Mouse (Mus musculus) erythroblast, embryonic 14.5 days (primary cell): ENCODE results near the gene Plcb3. TPM values are rescaled to one million over a fixed set of nuclear protein-coding genes. Genes with fewer than 3 reads are reported as not detected.

Source experiments
- H3K27me3 ChIP-seq: 2 replicates; pipeline ENCODE4 v1.6.1; 2012; ENCODE audit warnings: inconsistent platforms; ENCODE audit not compliant: control insufficient read depth
- H3K36me3 ChIP-seq: 2 replicates; pipeline ENCODE4 v1.6.1; 2012; ENCODE audit warnings: mild to moderate bottlenecking, inconsistent platforms; ENCODE audit not compliant: control insufficient read depth
- H3K4me1 ChIP-seq: 2 replicates; pipeline ENCODE4 v1.6.1; 2012; ENCODE audit warnings: inconsistent platforms; ENCODE audit not compliant: control insufficient read depth
- H3K4me3 ChIP-seq: replicated peaks from 2 replicates; pipeline ENCODE3; 2012; ENCODE audit warnings: moderate library complexity, mild to moderate bottlenecking, inconsistent platforms
- H3K9me3 ChIP-seq: 2 replicates; pipeline ENCODE4 v1.6.1; 2012; ENCODE audit warnings: low read length, inconsistent platforms, mixed read lengths; ENCODE audit not compliant: control insufficient read depth
- GATA1 ChIP-seq: IDR thresholded peaks from 2 replicates; pipeline ENCODE4 v1.6.1; 2012; ENCODE audit warnings: low read length, inconsistent platforms, mixed read lengths
- TAL1 ChIP-seq: IDR thresholded peaks from 3 replicates; pipeline ENCODE4 v1.6.1; 2012; ENCODE audit warnings: low read length, inconsistent platforms, mixed read lengths
- polyA plus RNA-seq: library from polyadenylated mRNA; stranded (reverse); fragments of >175 nt; gene quantifications from 2 replicates; pipeline ENCODE4 v1.2.3, GENCODE M21; 2012

The Plcb3 gene
- polyA plus RNA-seq, 1 experiment = 0.22 TPM

DNA sequence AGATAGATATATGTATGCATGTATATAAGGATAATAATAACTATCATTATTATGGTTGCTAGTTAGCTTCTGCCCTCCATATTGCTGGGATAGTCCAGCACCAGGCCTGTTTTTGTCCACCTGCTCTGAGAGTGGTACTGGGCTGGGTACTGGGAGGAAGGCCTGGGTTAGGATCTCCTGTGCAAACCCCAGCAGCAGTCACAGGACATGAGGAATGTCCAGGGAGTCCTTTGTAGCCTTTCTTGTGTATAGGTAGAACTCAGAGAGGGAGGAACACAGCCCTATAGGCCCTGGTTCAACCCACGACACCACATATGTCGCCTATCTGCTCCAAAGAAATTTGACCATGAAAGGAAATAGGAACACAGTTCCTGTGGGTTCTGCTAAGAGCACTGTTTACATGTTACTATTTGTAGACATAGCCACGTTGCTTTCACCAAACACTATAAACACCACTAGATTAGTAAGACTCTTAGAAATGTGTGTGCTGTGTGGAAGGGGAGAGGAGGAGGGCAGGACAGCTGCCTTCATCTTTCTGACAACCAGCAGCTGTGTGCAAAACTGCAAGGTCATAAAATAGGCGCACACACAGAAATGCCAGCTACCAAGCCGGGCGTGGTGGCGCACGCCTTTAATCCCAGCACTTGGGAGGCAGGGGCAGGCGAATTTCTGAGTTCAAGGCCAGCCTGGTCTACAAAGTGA is 30.8 kb upstream of the Plcb3 start:
- H3K36me3 ChIP-seq = peaks cover 77% of the 10 kb centered on the region
- no peak for TF ChIP-seq TAL1
- TF ChIP-seq GATA1 = no peak
- H3K9me3 ChIP-seq = no peaks in the 10 kb centered on the region
- no peak overlapping the region for H3K4me3 ChIP-seq
- H3K4me1 ChIP-seq = peaks cover 4% of the 10 kb centered on the region
- H3K27me3 ChIP-seq = no peaks in the 10 kb centered on the region

DNA sequence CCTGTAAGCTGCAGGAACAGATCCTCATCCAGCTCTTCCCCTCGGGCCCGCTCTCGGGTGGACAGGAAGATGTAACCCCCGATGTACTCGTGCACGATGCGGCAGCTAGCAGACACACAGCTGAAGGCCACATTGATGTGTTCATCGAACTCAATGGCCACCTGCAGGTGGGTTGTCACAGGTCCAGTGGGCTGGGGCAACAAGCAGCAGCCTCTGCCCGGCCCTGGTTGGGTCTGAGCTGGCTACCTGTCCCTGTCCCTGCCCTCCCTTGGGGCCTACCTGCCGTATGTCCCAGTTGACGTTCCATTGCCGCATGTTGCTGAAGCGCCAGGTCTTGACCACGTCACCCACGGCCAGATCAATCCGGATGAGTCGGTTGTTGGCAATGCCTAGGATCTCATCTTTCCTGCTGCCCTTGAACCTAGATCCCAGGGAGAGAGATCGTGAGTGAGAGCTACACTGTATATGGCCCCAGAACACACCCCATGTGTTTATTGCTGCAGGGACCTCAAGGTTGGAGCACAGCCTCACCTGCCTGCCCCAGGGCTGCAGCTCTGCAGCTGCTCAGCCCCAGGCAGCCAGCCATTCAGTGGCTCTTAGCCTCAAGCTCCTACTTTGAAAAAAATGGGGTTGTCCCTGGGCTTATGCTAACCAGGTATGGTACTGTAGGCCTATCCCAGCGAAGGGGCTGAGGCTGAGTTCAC is 23.2 kb upstream of the Plcb3 start:
- Histone ChIP-seq H3K9me3 (no peaks in the 10 kb centered on the region), H3K27me3 (no peaks in the 10 kb centered on the region), H3K4me1 (peaks cover 39% of the 10 kb centered on the region), H3K36me3 (peaks cover 76% of the 10 kb centered on the region), H3K4me3 (no peak overlapping the region)
- TF ChIP-seq GATA1 = no peak
- TF ChIP-seq TAL1 = no peak

DNA sequence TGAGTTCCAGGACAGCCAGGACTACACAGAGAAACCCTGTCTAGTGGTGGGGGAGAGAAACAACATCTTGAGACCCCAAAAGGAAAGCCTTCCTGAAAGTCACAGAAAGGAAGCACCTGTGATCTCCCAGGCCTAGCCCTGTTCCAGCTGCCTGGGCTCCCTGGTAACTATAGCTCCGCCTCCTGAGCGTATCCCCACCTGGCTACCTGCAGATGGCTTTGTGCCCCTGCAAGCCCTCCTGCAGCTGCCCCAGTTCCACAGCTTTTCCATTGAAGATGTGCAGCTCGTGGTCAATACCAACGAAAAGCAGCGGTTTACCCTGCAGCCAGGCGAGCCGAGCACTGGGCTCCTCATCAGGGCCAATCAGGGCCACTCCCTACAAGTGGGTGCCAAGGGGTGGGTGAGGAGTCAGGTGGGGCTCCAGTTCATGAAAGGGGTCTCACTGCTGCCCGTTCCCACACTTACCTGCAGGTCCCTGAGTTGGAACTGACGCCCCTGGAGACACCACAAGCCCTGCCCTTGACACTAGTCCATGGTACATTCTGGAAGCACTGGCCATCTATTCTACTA is 21.5 kb upstream of the Plcb3 start:
- TF ChIP-seq TAL1 (no peak), GATA1 (no peak)
- Histone ChIP-seq H3K4me1 (peaks cover 52% of the 10 kb centered on the region), H3K27me3 (no peaks in the 10 kb centered on the region), H3K36me3 (peaks cover 60% of the 10 kb centered on the region), H3K4me3 (no peak overlapping the region), H3K9me3 (no peaks in the 10 kb centered on the region)

DNA sequence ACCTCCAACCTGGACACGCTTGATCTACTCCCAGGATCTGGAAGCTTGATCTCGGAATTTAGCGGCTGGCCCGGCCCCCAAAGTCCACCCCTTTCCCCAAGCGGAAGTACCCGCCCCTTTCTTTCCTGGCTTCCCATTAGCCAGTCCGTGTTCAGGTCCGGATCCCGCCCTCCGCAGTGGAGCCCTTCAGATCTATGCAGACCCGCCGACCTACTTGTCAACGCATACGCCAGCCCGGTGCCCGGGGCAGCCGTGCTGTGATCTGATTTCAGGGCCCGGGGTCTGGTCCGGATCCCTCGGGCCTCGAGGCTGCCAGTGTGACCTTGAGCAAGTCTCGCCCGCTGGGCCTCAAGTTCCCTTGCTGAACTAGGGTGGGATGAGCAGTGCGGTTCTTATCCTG is 19.7 kb upstream of the Plcb3 start, which contains the start of the genes Nudt22 and Trpt1:
Gene Nudt22, minus strand, starts transcription at position 112 of the 400 bp plus-strand sequence.
Gene Trpt1, plus strand, starts transcription at position 126 of the 400 bp plus-strand sequence.
- H3K27me3 ChIP-seq = no peaks in the 10 kb centered on the region
- peaks cover 64% of the 10 kb centered on the region for H3K4me1 ChIP-seq
- no peaks in the 10 kb centered on the region for H3K9me3 ChIP-seq
- peak within 1 kb of the TSS; percentile 71 for H3K4me3 ChIP-seq
- H3K36me3 ChIP-seq = peaks cover 42% of the 10 kb centered on the region
- TF ChIP-seq GATA1 (no peak), TAL1 (no peak)

DNA sequence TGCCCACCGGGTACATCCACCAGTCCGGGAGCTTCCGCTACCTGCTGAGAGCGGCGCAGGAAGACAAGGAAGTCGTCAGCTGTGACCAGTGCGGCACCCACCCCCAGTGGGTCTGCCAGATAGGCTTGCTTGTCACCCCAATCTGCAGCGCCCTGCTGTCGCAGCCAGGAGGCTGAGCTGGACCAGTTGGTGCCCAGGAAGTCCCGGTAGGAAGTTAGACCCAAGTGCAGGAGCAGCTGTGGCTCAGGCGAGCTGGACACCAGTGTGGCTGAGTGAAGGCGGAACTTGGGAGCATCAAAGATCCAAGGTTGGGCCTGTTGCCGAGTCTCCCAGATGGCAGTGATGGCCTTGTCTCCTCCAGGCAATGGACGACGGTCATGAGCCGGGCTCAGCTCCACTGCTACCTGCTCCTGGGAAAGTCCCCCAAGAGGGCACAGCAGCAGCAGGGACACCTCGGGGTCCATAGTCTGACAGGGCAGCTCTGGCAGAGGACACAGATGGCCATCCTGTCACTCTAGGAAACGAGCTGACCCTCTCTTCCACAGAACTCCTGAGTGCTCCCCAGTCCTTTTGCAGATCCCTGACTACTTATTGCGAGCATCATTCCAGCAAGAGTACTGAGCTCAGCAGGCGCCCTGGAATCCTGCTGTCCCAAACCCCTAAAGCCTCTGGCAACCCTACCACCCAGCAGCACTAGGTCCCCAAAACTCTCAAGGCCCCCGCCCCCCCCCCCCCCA is 19.2 kb upstream of the Plcb3 start:
- TF ChIP-seq GATA1 = no peak
- TF ChIP-seq TAL1 = no peak
- H3K9me3 ChIP-seq = no peaks in the 10 kb centered on the region
- H3K27me3 ChIP-seq = no peaks in the 10 kb centered on the region
- peaks cover 66% of the 10 kb centered on the region for H3K4me1 ChIP-seq
- peak overlapping the region; percentile 71 for H3K4me3 ChIP-seq
- H3K36me3 ChIP-seq = peaks cover 37% of the 10 kb centered on the region

DNA sequence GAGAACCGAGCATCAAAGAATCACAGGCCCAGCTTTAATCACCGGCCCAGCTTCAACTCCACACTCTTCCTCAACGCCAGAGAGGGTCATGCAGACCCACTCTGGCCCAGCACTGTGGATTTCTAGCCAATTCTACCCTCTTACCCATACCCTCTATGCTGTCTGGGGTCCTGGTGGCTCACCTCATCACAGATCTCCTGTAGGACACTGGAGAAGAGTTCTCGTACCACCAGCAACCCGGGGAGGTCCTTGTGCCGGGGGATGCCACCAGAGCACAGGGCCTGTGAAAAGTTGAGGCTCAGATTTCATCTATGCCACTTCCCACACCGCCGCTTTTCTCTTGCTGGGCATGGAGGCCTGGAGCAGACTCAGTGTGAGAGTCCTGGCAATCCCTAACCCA is 18.2 kb upstream of the Plcb3 start:
- H3K4me1 ChIP-seq = peaks cover 69% of the 10 kb centered on the region

DNA sequence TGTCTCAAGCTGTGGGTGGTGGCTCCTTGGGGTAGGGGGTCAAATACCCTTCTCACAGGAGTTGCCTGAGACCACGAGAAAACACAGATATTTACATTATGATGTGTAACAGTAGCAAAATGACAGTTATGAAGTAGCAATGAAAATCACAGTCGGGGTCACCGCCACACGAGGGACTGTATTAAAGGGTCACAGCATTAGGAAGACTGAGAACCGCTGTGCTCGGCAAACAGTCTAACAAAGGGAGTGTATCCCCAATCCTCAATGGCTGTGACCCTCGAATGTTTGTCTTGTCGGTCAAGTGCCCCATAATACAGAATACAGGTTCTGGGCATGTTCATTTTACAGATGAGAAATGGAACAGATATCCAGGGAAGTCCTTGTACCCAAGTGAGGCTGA is 17.7 kb upstream of the Plcb3 start:
- Histone ChIP-seq H3K27me3 (no peaks in the 10 kb centered on the region), H3K9me3 (no peaks in the 10 kb centered on the region), H3K4me3 (no peak overlapping the region), H3K36me3 (peaks cover 28% of the 10 kb centered on the region), H3K4me1 (peaks cover 64% of the 10 kb centered on the region)
- no peak for TF ChIP-seq GATA1
- TF ChIP-seq TAL1 = no peak

More for the DNA sequence above, 18.2 kb upstream of the Plcb3 start:
- Histone ChIP-seq H3K9me3 (no peaks in the 10 kb centered on the region), H3K4me3 (no peak overlapping the region), H3K36me3 (peaks cover 30% of the 10 kb centered on the region), H3K27me3 (no peaks in the 10 kb centered on the region)
- TF ChIP-seq TAL1 = no peak
- no peak for TF ChIP-seq GATA1

DNA sequence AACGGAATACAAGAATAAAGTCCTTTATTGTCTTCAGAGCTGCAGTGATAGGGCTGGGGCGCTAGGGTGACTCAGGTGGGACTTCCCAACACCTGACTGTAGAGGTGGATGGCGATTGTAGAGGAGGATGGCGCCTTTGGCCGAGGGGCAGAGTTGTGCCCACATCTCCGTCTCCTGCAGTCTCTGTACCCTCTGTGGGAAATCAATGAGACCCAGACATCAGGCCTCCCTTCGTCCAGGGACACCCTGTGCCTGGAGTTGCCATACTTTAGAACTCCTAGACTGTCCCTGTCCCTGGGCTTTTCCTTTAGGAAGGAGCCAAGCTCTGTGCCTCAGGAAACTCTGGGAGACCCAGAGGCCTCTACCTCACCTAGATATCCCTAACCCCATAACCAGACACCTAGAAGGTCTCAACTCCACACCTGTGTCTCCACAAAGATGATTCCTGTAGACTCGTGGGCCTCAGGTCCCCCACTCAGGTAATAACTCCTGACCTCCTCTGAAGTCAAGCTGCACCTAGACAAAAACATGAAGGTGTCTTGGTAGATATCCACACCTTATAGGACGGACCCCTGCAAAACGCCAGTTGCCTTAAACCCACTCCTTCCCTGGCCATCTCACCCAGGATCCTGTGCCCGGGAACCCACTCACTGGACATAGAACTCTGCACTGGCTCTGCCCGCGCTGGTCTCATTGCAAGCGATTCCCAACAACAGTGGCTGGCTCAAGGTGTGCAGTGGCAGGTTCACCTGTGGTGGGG is 16.9 kb upstream of the Plcb3 start:
- Histone ChIP-seq H3K4me3 (peak overlapping the region; percentile 86), H3K4me1 (peaks cover 62% of the 10 kb centered on the region)

More for the DNA sequence above, 16.9 kb upstream of the Plcb3 start:
- Histone ChIP-seq H3K27me3 (no peaks in the 10 kb centered on the region), H3K9me3 (no peaks in the 10 kb centered on the region), H3K36me3 (peaks cover 20% of the 10 kb centered on the region)
- TF ChIP-seq GATA1 = no peak
- TF ChIP-seq TAL1 = no peak
